Mouse (Mus musculus) neural tube, embryonic 14.5 days (tissue): Measurements from ENCODE around the gene Tlk1. TPM values are rescaled to one million over a fixed set of nuclear protein-coding genes. Genes with fewer than 3 reads are reported as not detected.
A peak's percentile ranks its signal among the peaks of the same experiment; 100 is the strongest.

Experiments used
- ATAC-seq: fragments of 200-750 bp; cut with Nextera tagmentation; 2 replicates; pipeline ENCODE4 v1.8.0; 2017; ENCODE audit warnings: low read depth, mild to moderate bottlenecking, moderate TSS enrichment, moderate library complexity
- H3K27ac ChIP-seq: fragments of 300-500 bp; sonication (generic); 2 replicates; pipeline ENCODE4 v1.5.1; 2014; ENCODE audit warnings: low read depth, mild to moderate bottlenecking, control low read depth, low read length, moderate library complexity, mixed read lengths
- H3K27me3 ChIP-seq: fragments of 300-500 bp; sonication (generic); 2 replicates; pipeline ENCODE4 v1.6.1; 2014; ENCODE audit warnings: low read length; ENCODE audit not compliant: control insufficient read depth, insufficient read depth
- H3K36me3 ChIP-seq: fragments of 300-500 bp; sonication (generic); 2 replicates; pipeline ENCODE4 v1.6.1; 2014; ENCODE audit warnings: low read length, mixed read lengths; ENCODE audit not compliant: control insufficient read depth, insufficient read depth
- H3K4me1 ChIP-seq: fragments of 300-500 bp; sonication (generic); 2 replicates; pipeline ENCODE4 v1.6.1; 2014; ENCODE audit warnings: low read length; ENCODE audit not compliant: control insufficient read depth, insufficient read depth
- H3K4me2 ChIP-seq: fragments of 300-500 bp; sonication (generic); 2 replicates; pipeline ENCODE4 v1.6.1; 2014; ENCODE audit warnings: mild to moderate bottlenecking, low read depth, low read length, control low read depth
- H3K4me3 ChIP-seq: fragments of 300-500 bp; sonication (generic); 2 replicates; pipeline ENCODE4 v1.5.1; 2014; ENCODE audit warnings: low read depth, low read length, control low read depth, mixed read lengths
- H3K9ac ChIP-seq: fragments of 300-500 bp; sonication (generic); replicated peaks from 2 replicates; pipeline ENCODE4 v1.6.1; 2014; ENCODE audit warnings: low read depth, mild to moderate bottlenecking, control low read depth, low read length, mixed read lengths
- H3K9me3 ChIP-seq: fragments of 300-500 bp; sonication (generic); 2 replicates; pipeline ENCODE4 v1.6.1; 2016; ENCODE audit warnings: low read length; ENCODE audit not compliant: control insufficient read depth
- WGBS: fragments of 180-500 bp; shearing (Covaris S2); extraction: QIAGEN DNeasy Blood & Tissue Kit; methylation state at CpG from one replicate; pipeline ENCODE4 v1.1.7; 2014; 5-methylcytosine and 5-hydroxymethylcytosine counted together
- polyA plus RNA-seq: library from polyadenylated mRNA; unstranded; fragments of >200 nt; fragmentation: Nextera tagmentation; extraction: Ambion mirVana; gene quantifications from 2 replicates; pipeline ENCODE4 v1.2.1, GENCODE M21; 2014

Tlk1 gene
- polyA plus RNA-seq, 1 experiment from 2014 or later: 28.2 TPM

- H3K36me3 ChIP-seq: no peaks in the 10 kb centered on the region
- no peak overlapping the region for H3K4me2 ChIP-seq
- no peaks in the 10 kb centered on the region for H3K9me3 ChIP-seq
- no peak overlapping the region for H3K27ac ChIP-seq
- H3K4me1 ChIP-seq: peaks cover 6% of the 10 kb centered on the region; the same call in 1 of the 2 replicates
- H3K27me3 ChIP-seq: no peaks in the 10 kb centered on the region
- ATAC-seq: no peak
- WGBS: 61% methylated on average over 8 of the region's 8 CpGs
- H3K4me3 ChIP-seq: no peak overlapping the region
- no peak overlapping the region for H3K9ac ChIP-seq
Measured at GRCm38 (mm10) chr2:70826436-70827230, 1.1 kb upstream of the Tlk1 start.

- ATAC-seq: peak; percentile 74
- H3K4me3 ChIP-seq: peak overlapping the region; percentile 86
- under 1% methylated on average over 53 of the region's 59 CpGs for WGBS
- no peaks in the 10 kb centered on the region for H3K27me3 ChIP-seq
- no peaks in the 10 kb centered on the region for H3K9me3 ChIP-seq
- H3K36me3 ChIP-seq: no peaks in the 10 kb centered on the region
- peak overlapping the region; percentile 49 for H3K4me2 ChIP-seq
- H3K27ac ChIP-seq: peak overlapping the region; percentile 99
- peak overlapping the region; percentile 90 for H3K9ac ChIP-seq
- H3K4me1 ChIP-seq: peaks cover 6% of the 10 kb centered on the region; the same call in 1 of the 2 replicates
Measured at GRCm38 (mm10) chr2:70824838-70825370, 624 bp downstream of the Tlk1 start.

- ATAC-seq: no peak
- Histone ChIP-seq H3K27me3 (no peaks in the 10 kb centered on the region), H3K4me1 (peaks cover 6% of the 10 kb centered on the region; the same call in 1 of the 2 replicates), H3K4me3 (peak overlapping the region; percentile 86), H3K36me3 (no peaks in the 10 kb centered on the region), H3K9ac (peak overlapping the region; percentile 90), H3K4me2 (peak overlapping the region; percentile 49), H3K27ac (peak overlapping the region; percentile 99), H3K9me3 (no peaks in the 10 kb centered on the region)
- under 1% methylated on average over 27 of the region's 27 CpGs for WGBS
Measured at GRCm38 (mm10) chr2:70823926-70824800, 1.4 kb downstream of the Tlk1 start.

GRCm38 (mm10) chr2:70823434-70823833 is 2.1 kb downstream of the Tlk1 start:
- Histone ChIP-seq H3K36me3 (no peaks in the 10 kb centered on the region), H3K9me3 (no peaks in the 10 kb centered on the region), H3K9ac (no peak overlapping the region), H3K27ac (no peak overlapping the region), H3K4me3 (peak overlapping the region; percentile 86; the same call in 1 of the 2 replicates), H3K4me2 (peak overlapping the region; percentile 49), H3K4me1 (peaks cover 6% of the 10 kb centered on the region; the same call in 1 of the 2 replicates), H3K27me3 (no peaks in the 10 kb centered on the region)
- WGBS: 44% methylated on average over 5 of the region's 5 CpGs
- ATAC-seq: no peak

- Histone ChIP-seq H3K9me3 (no peaks in the 10 kb centered on the region), H3K36me3 (no peaks in the 10 kb centered on the region), H3K27me3 (no peaks in the 10 kb centered on the region), H3K4me3 (no peak overlapping the region), H3K4me1 (0 out of 2 replicates have a peak, but pooled peaks cover 3% of the 10 kb centered on the region), H3K4me2 (no peak overlapping the region), H3K9ac (no peak overlapping the region), H3K27ac (no peak overlapping the region)
- WGBS: 55% methylated on average over 3 of the region's 3 CpGs
- ATAC-seq: no peak
Measured at GRCm38 (mm10) chr2:70816939-70817338, 8.6 kb downstream of the Tlk1 start.

GRCm38 (mm10) chr2:70816016-70816415 is 9.5 kb downstream of the Tlk1 start:
- no peak overlapping the region for H3K4me3 ChIP-seq
- H3K9ac ChIP-seq: no peak overlapping the region
- ATAC-seq: no peak
- no peaks in the 10 kb centered on the region for H3K27me3 ChIP-seq
- no peak overlapping the region for H3K27ac ChIP-seq
- H3K9me3 ChIP-seq: no peaks in the 10 kb centered on the region
- peaks cover 6% of the 10 kb centered on the region; the same call in 1 of the 2 replicates for H3K4me1 ChIP-seq
- H3K4me2 ChIP-seq: no peak overlapping the region
- no peaks in the 10 kb centered on the region for H3K36me3 ChIP-seq
- WGBS: 88% methylated on average over 2 of the region's 2 CpGs

GRCm38 (mm10) chr2:70813608-70814007 is 11.9 kb downstream of the Tlk1 start:
- H3K4me3 ChIP-seq: no peak overlapping the region
- H3K36me3 ChIP-seq: no peaks in the 10 kb centered on the region
- H3K9me3 ChIP-seq: no peaks in the 10 kb centered on the region
- 83% methylated on average over 4 of the region's 4 CpGs for WGBS
- no peak overlapping the region for H3K27ac ChIP-seq
- H3K9ac ChIP-seq: no peak overlapping the region
- no peaks in the 10 kb centered on the region for H3K27me3 ChIP-seq
- no peak for ATAC-seq
- peaks cover 6% of the 10 kb centered on the region; the same call in 1 of the 2 replicates for H3K4me1 ChIP-seq
- no peak overlapping the region for H3K4me2 ChIP-seq

- Histone ChIP-seq H3K4me2 (no peak overlapping the region), H3K4me3 (no peak overlapping the region), H3K9ac (no peak overlapping the region), H3K36me3 (no peaks in the 10 kb centered on the region), H3K27ac (no peak overlapping the region), H3K9me3 (no peaks in the 10 kb centered on the region), H3K4me1 (peaks cover 6% of the 10 kb centered on the region; the same call in 1 of the 2 replicates), H3K27me3 (no peaks in the 10 kb centered on the region)
- WGBS: 77% methylated on average over 3 of the region's 3 CpGs
- no peak for ATAC-seq
Measured at GRCm38 (mm10) chr2:70811476-70811875, 14.1 kb downstream of the Tlk1 start.
